Mouse (Mus musculus) limb, embryonic 14.5 days (tissue): ENCODE measurements at regions not wholly inside any gene's neighbourhood (a gene's known extent, or its start where the extent isn't known, plus 50 kb on each side); places are given as distances from the start of the nearest gene placed in this dataset.

Experiments
- ATAC-seq: fragments of 200-750 bp; cut with Nextera tagmentation; 2 replicates; pipeline ENCODE4 v1.8.0; 2017; ENCODE audit warnings: low read depth, moderate number of reproducible peaks, moderate TSS enrichment; ENCODE audit not compliant: low FRiP score
- DNase-seq: peaks from one replicate; pipeline ENCODE4 v3.0.0-alpha.2; 2015; ENCODE audit warnings: low spot score
- H3K27ac ChIP-seq: fragments of 300-500 bp; sonication (generic); replicated peaks from 2 replicates; pipeline ENCODE4 v1.5.1; 2014; ENCODE audit warnings: low read depth, mild to moderate bottlenecking, low read length, moderate library complexity, mixed read lengths
- H3K27me3 ChIP-seq: fragments of 300-500 bp; sonication (generic); 2 replicates; pipeline ENCODE4 v1.6.1; 2014; ENCODE audit warnings: low read length, mixed read lengths; ENCODE audit not compliant: control insufficient read depth, insufficient read depth
- H3K36me3 ChIP-seq: fragments of 300-500 bp; sonication (generic); 2 replicates; pipeline ENCODE4 v1.6.1; 2014; ENCODE audit warnings: mild to moderate bottlenecking, low read length, moderate library complexity, mixed read lengths; ENCODE audit not compliant: control insufficient read depth, insufficient read depth
- H3K4me1 ChIP-seq: fragments of 300-500 bp; sonication (generic); 2 replicates; pipeline ENCODE4 v1.6.1; 2014; ENCODE audit warnings: antibody characterized with exemption, low read length, mixed read lengths; ENCODE audit not compliant: control insufficient read depth, insufficient read depth
- H3K4me2 ChIP-seq: fragments of 300-500 bp; sonication (generic); replicated peaks from 2 replicates; pipeline ENCODE4 v1.6.1; 2014; ENCODE audit warnings: low read depth, mild to moderate bottlenecking, low read length, moderate library complexity; ENCODE audit not compliant: severe bottlenecking
- H3K4me3 ChIP-seq: fragments of 300-500 bp; sonication (generic); replicated peaks from 2 replicates; pipeline ENCODE4 v1.5.1; 2014; ENCODE audit warnings: low read length
- H3K9ac ChIP-seq: fragments of 300-500 bp; sonication (generic); 2 replicates; pipeline ENCODE4 v1.6.1; 2014; ENCODE audit warnings: mild to moderate bottlenecking, low read depth, low read length, moderate library complexity; ENCODE audit not compliant: severe bottlenecking
- H3K9me3 ChIP-seq: fragments of 300-500 bp; sonication (generic); 2 replicates; pipeline ENCODE4 v1.6.1; 2016; ENCODE audit warnings: low read length; ENCODE audit not compliant: control insufficient read depth
- POLR2A ChIP-seq: fragments of 200-500 bp; IDR thresholded peaks from 2 replicates; pipeline ENCODE4 v1.8.0; 2012; ENCODE audit warnings: inconsistent platforms, mild to moderate bottlenecking, moderate library complexity, borderline replicate concordance; ENCODE audit not compliant: insufficient read depth, insufficient read length; ENCODE audit errors: extremely low read depth
- WGBS: fragments of 180-500 bp; shearing (Covaris S2); extraction: QIAGEN DNeasy Blood & Tissue Kit; methylation state at CpG from one replicate; pipeline ENCODE4 v1.1.7; 2014; 5-methylcytosine and 5-hydroxymethylcytosine counted together

DNA sequence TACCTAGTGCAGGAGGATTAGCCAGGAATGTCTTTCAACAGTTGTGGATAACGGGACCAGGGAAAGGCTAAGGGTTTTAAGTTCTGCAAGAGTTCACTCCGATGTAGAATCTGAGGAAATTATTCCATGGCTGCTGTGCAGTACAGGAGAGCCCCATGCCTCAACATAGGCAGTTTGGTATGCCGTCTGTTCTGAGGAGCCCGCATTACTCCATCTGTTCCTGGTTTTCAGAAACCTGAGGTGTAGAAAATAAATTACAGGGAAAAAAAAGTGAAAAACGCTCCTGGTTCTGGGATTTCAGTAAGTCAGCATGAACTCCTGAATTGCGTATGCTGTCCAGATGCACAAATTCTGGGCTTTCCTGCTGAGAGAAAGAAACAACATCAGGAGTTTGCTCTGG, 446.9 kb downstream of the Poteg start:
- DNase-seq (no peak), ATAC-seq (no peak)
- H3K4me3 ChIP-seq, result no peak overlapping the region
- 13% methylated on average over 6 of the region's 6 CpGs for WGBS
- no peak overlapping the region for H3K27ac ChIP-seq
- no peaks in the 10 kb centered on the region for H3K27me3 ChIP-seq
- no peaks in the 10 kb centered on the region for H3K4me1 ChIP-seq
- H3K36me3 ChIP-seq, result no peaks in the 10 kb centered on the region
- no peak for TF ChIP-seq POLR2A
- no peak overlapping the region for H3K9ac ChIP-seq
- no peaks in the 10 kb centered on the region for H3K9me3 ChIP-seq
- H3K4me2 ChIP-seq, result no peak overlapping the region

DNA sequence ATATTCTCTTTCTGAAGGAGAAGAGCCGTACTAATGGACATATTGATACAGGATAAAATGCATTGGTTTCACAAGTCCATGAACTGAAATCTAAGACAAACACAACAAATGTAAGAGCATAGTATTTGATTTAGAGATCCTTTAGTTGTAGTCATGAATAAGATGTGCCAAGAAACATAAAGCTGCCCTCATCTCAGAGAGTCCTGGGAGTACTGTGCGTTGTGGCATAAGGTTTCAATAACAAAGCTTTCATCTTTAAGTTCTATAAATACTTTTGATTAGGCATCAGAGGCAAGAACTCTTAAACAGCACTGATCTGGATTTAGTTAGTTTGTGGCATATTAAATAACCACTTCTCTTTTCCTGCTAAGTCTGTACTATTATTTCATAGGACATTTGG, 452.6 kb downstream of the Poteg start:
- H3K4me3 ChIP-seq, result no peak overlapping the region
- H3K9ac ChIP-seq, result no peak overlapping the region
- H3K36me3 ChIP-seq, result no peaks in the 10 kb centered on the region
- H3K4me1 ChIP-seq, result no peaks in the 10 kb centered on the region
- H3K4me2 ChIP-seq, result no peak overlapping the region
- no peaks in the 10 kb centered on the region for H3K9me3 ChIP-seq
- DNase-seq (peak; percentile 36), ATAC-seq (peak; percentile 65; the same call in 1 of the 2 replicates)
- H3K27ac ChIP-seq, result no peak overlapping the region
- 38% methylated on average over 2 of the region's 2 CpGs for WGBS
- TF ChIP-seq POLR2A, result no peak
- no peaks in the 10 kb centered on the region for H3K27me3 ChIP-seq

DNA sequence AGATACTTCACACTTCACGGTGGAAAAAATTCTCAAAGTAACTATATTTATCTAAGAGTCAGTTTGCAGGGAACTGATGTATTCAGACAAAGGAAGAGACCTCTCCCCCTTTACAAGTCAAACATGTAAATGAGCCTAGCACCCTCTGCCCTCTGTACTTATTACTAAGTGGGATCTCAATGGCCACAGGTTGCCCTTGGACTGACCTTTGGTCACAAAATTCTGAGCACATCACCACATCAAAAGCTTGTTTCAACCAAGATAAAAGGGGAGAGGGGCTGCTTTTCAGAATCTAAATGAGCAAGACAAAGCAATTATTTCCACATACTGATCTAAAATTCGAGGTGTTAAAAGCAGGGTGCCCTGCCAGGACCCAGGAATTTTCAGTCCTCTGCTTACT, 456.3 kb downstream of the Poteg start:
- no peak overlapping the region for H3K9ac ChIP-seq
- H3K4me3 ChIP-seq, result no peak overlapping the region
- H3K36me3 ChIP-seq, result no peaks in the 10 kb centered on the region
- WGBS, result 32% methylated on average over 2 of the region's 2 CpGs
- H3K9me3 ChIP-seq, result no peaks in the 10 kb centered on the region
- no peak for ATAC-seq
- DNase-seq, result no peak
- no peaks in the 10 kb centered on the region for H3K27me3 ChIP-seq
- no peaks in the 10 kb centered on the region for H3K4me1 ChIP-seq
- no peak for TF ChIP-seq POLR2A
- no peak overlapping the region for H3K4me2 ChIP-seq
- H3K27ac ChIP-seq, result no peak overlapping the region

DNA sequence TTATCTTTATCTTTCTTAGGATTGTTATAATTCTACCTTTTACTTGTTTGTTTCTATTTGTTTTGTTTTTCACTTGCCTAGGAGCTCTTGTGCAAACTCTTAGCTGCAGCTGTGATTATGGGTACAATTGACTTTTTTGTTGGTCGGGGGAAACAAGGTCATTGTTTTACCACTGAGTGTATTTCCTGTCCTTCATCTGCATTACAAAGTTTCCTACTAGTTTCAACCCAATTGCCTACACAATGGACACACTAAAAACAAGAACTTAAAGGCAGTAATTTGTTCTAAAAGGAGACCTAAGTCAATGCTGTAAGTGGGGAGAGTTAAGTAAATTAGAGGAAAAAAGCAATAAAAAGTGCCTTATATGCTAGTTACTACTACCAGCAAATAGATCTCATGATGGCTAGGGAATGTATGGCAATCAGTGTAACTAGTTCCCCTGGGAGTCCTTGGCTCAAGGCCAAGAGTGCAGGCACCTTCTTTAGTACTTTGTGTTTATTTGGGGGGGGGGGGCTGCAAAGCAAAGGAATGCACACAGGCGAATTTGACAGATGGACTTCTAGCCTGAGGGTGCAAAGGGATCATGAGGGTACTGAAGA, 462.0 kb downstream of the Poteg start:
- WGBS, result 9% methylated on average over 2 of the region's 2 CpGs
- Histone ChIP-seq H3K27ac (no peak overlapping the region), H3K9ac (no peak overlapping the region), H3K4me2 (no peak overlapping the region), H3K36me3 (no peaks in the 10 kb centered on the region), H3K4me1 (no peaks in the 10 kb centered on the region), H3K27me3 (no peaks in the 10 kb centered on the region), H3K9me3 (no peaks in the 10 kb centered on the region), H3K4me3 (no peak overlapping the region)
- no peak for TF ChIP-seq POLR2A
- DNase-seq (peak; percentile 27), ATAC-seq (no peak)

DNA sequence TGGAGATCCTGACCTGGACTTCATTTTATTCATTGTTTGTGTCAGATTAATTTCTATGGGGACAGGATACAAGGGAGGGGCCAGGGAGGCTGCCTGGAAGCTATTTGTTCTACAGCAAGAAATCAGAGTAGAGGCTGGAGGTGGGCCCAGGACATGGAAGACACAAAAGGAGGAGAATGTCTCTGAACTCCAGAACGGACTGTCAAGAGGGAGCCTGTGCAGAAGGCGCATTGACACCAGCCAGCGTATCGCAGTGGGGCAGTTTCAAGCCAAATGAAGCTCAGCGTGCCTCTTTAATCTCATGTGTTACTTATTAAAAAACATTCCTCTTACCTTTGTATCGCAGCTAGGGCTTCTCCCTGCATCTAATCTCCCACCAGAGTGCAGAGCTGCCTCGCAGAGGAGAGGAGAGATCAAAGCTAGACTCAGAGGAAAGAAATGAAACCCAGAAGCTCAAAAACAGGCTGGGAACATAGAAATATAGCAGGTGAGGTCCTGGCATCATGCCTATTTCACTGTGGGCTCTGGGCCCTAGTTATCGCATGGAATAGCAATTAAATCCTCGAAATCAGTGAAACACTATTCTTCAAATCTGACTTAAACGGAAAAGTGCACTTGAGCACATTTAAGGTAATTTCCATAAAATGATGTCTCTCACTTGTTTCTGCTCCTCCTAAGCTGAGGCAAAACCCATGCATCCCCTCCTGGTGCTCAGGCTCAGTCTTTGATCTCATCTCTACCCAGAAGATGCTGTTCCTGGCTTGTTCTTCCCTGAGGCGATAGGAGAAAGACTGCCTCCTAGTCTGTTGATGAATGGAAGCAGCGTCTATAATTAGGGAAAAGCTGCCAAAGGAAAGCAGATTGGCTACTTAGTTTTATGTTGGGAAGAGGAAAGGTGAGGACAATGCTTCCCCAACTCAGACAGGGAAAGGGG, 491.4 kb downstream of the Poteg start:
- no peak overlapping the region for H3K27ac ChIP-seq
- no peak for TF ChIP-seq POLR2A
- H3K36me3 ChIP-seq, result no peaks in the 10 kb centered on the region
- 0 out of 2 replicates have a peak, but pooled peaks cover 3% of the 10 kb centered on the region for H3K4me1 ChIP-seq
- no peaks in the 10 kb centered on the region for H3K9me3 ChIP-seq
- no peaks in the 10 kb centered on the region for H3K27me3 ChIP-seq
- DNase-seq (peak; percentile 3), ATAC-seq (no peak)
- 21% methylated on average over 12 of the region's 12 CpGs for WGBS
- no peak overlapping the region for H3K4me3 ChIP-seq
- H3K4me2 ChIP-seq, result no peak overlapping the region
- H3K9ac ChIP-seq, result no peak overlapping the region
